Mouse (Mus musculus) forebrain, embryonic 10.5 days (tissue): ENCODE data around the gene Fbxo3. TPM values are rescaled to one million over a fixed set of nuclear protein-coding genes. Genes with fewer than 3 reads are reported as not detected.
"Not testable (repeated sequence)": the region's sequence is repeated elsewhere in the genome, so short reads cannot be mapped to it uniquely, and the experiment has no call there.

Experiments used
- DNase-seq: peaks from one replicate; pipeline ENCODE4 v3.0.0-alpha.2; 2017; ENCODE audit warnings: low spot score; ENCODE audit errors: extremely low spot score
- H3K27ac ChIP-seq: fragments of 300-500 bp; sonication (generic); 2 replicates; pipeline ENCODE4 v1.5.1; 2016; ENCODE audit warnings: mild to moderate bottlenecking
- H3K27me3 ChIP-seq: fragments of 300-500 bp; sonication (generic); 2 replicates; pipeline ENCODE4 v1.6.1; 2016; ENCODE audit warnings: mild to moderate bottlenecking; ENCODE audit not compliant: poor library complexity, severe bottlenecking
- H3K36me3 ChIP-seq: fragments of 300-500 bp; sonication (generic); replicated peaks from 2 replicates; pipeline ENCODE4 v1.6.1; 2016; ENCODE audit warnings: mild to moderate bottlenecking, moderate library complexity
- H3K4me1 ChIP-seq: fragments of 300-500 bp; sonication (generic); 2 replicates; pipeline ENCODE4 v1.6.1; 2016
- H3K4me3 ChIP-seq: fragments of 300-500 bp; sonication (generic); 2 replicates; pipeline ENCODE4 v1.5.1; 2016; ENCODE audit warnings: mild to moderate bottlenecking, moderate library complexity
- H3K9me3 ChIP-seq: fragments of 300-500 bp; sonication (generic); 2 replicates; pipeline ENCODE4 v1.6.1; 2016; ENCODE audit warnings: mild to moderate bottlenecking, moderate library complexity
- WGBS: fragments of 180-500 bp; shearing (Covaris S2); methylation state at CpG from one replicate; pipeline ENCODE4 v1.1.7; 2016; 5-methylcytosine and 5-hydroxymethylcytosine counted together
- polyA plus RNA-seq: library from polyadenylated mRNA; unstranded; fragments of >200 nt; fragmentation: Nextera tagmentation; extraction: Ambion mirVana; gene quantifications from 2 replicates; pipeline ENCODE4 v1.2.1, GENCODE M21; 2016

The Fbxo3 gene
- polyA plus RNA-seq, 1 experiment from 2014 or later = 47.8 TPM

DNA sequence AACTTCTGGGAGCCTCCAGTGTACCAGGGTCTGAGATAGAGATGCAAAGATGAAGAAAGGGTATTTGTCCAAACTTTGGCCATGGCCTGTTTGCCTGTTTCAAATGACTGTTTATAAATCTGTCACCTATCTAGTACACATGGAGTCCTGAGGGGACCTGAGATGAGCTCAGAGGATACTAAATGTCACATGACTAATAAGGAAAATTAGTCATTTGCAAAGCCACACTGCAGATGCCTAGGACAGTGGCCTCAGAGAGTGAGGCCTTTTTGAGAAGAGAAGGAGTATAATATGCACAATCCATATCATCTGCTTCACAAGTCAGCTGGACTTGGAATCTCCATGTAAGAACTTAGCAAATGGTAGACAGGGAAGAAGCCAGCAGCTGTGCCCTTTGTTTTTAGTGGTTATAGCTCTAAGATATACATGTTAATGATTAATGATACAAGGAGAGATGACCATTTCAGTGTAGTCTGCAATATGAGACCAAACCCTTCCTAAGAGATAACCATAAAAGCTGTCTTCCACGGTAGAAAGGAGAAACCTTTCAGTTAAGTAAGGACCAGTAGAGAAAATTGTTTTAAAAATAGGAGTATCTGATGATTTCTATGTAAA is 54.0 kb downstream of the Fbxo3 start:
- not testable (repeated sequence) for H3K27ac ChIP-seq, H3K27me3 ChIP-seq, H3K4me1 ChIP-seq, H3K9me3 ChIP-seq, H3K36me3 ChIP-seq, DNase-seq, H3K4me3 ChIP-seq
- WGBS = no CpG with 5 or more reads among the region's 1 CpGs

DNA sequence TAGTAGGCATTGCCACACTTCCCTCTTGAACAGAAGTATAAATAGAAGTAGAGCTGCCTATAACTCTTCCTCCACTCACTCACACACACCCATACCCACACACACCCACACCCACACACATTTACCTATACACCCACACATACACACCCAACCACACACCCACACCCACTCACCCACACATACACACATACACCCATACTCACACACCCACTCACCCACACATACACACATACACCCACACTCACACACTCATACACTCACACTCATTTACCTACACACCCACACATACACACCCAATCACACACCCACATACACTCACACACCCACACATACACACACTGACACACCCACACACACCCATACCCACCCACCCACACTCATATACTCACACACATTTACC is 55.0 kb downstream of the Fbxo3 start:
- DNase-seq = peak; percentile 7
- Histone ChIP-seq H3K4me3 (no peak overlapping the region), H3K4me1 (no peaks in the 10 kb centered on the region), H3K27ac (no peak overlapping the region), H3K36me3 (no peaks in the 10 kb centered on the region), H3K9me3 (no peaks in the 10 kb centered on the region), H3K27me3 (no peaks in the 10 kb centered on the region)

DNA sequence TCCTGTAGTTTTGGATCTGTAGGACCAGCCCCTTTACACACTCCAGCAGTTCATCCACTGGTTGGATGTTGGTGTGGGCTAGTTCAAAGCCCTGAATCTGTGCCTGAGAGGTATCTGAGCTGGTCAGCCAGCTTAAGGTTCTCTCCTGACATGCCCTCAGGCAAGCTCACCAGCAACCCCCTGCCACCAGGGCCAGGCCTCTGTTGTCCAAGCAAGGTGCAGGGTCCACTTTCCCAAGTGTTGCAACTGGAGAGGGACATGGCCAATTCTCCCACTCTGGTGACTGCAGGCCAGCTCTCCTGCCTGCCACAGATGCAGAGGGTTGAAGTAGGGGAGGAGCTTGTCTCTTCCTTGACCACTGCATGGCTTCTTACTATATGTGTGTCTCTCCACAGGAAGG is 56.5 kb downstream of the Fbxo3 start:
- DNase-seq, H3K27ac ChIP-seq, H3K4me1 ChIP-seq, H3K9me3 ChIP-seq, H3K27me3 ChIP-seq, H3K4me3 ChIP-seq, H3K36me3 ChIP-seq: not testable (repeated sequence)

DNA sequence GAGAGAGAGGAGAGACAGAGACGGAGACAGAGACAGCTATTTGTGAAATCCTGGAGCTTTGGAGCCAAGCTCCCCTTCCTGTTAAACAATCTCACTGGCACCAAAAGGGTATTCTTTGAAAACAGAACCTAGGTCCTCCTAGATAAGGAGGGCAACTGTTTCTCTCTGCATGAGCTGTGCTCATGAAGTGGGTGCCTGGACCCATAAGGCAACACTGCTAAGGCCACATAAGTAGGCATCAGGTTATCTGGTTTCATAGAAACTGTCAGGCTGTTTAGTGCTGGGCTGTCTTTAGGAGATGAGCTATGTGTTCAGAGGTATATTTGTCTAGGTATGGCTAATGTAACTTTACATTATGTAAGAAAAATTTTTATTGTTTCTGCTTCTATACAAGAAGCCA is 60.0 kb downstream of the Fbxo3 start:
- H3K27me3 ChIP-seq, H3K36me3 ChIP-seq, H3K4me1 ChIP-seq, DNase-seq, H3K9me3 ChIP-seq, H3K4me3 ChIP-seq, H3K27ac ChIP-seq: not testable (repeated sequence)
- WGBS = 86% methylated on average over 1 of the region's 1 CpGs

DNA sequence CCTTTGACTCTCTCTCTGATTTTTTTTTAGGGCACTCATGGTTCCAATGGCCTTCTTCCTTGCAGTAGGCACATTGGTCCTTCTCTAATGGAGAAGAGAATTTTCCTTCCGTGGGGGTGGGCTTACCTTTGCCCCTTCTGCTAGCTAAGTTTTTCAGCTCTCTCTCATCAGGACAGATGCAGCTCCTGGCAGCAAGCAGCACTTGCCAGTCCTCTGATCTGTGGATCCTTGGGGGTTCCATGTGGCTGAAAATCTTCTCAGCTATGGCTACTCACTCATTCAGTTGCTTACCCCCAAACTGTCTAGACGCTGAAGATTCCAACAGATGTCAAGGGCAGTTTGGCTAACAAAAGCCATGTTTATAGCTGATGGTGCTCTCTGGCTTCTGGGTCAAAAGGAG is 65.8 kb downstream of the Fbxo3 start:
- Histone ChIP-seq H3K36me3 (no peaks in the 10 kb centered on the region), H3K4me3 (no peak overlapping the region), H3K27me3 (no peaks in the 10 kb centered on the region), H3K4me1 (peaks cover 24% of the 10 kb centered on the region), H3K27ac (no peak overlapping the region), H3K9me3 (no peaks in the 10 kb centered on the region)
- DNase-seq = no peak
- 83% methylated on average over 2 of the region's 2 CpGs for WGBS

DNA sequence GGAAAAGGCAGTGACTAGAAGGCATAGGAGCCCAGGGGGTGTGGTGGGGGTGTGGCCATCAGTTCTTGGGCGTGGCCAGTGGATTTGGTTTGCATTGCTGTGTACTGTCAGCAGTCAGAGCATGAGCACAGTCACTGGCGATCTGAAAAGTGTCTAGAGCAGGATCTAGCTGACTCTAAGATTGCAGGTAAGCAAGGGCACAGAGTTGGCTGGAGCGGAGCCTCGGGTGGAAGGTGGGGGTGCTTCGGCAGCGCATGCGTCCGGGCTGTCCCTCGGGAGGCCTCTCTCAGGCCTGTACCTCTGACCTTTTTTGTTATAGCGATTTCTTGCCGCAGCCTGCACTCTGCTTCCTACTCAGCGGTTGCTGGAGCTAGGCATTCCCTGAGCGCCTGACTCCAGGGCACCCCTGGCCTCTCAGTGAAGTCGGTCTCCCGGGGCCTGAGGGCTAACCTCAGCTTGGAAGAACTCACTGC is 68.3 kb downstream of the Fbxo3 start, which contains the start of gene Cd59a:
Gene Cd59a (plus strand): TSS at position 61 of the 473 bp plus-strand sequence.
- H3K4me3 ChIP-seq = peak within 1 kb of the TSS; percentile 60
- no peaks in the 10 kb centered on the region for H3K9me3 ChIP-seq
- H3K36me3 ChIP-seq = no peaks in the 10 kb centered on the region
- H3K27ac ChIP-seq = peak within 1 kb of the TSS; percentile 86
- H3K4me1 ChIP-seq = peaks cover 34% of the 10 kb centered on the region
- 4% methylated on average over 15 of the region's 15 CpGs for WGBS
- DNase-seq = peak; percentile 75
- no peaks in the 10 kb centered on the region for H3K27me3 ChIP-seq

DNA sequence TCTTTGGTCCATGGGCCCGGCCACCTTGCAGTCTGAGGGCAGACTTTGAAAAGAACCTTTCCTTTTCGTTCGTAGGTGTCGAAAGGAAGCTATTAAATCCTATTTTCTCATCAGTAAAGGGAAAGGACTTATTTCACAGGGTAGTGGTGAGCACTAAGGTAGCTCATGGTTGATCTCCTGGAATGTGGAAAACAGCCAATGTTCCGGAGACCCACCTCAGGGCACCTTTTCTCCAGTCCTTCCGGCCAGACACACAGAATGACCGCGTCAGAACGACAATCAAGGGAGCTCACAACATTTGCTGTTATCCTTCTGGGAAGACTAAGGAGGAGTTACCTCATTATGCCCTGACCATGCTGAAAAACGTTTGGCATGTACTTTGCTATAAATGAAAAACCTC is 68.7 kb downstream of the Fbxo3 start:
- Histone ChIP-seq H3K4me1 (peaks cover 34% of the 10 kb centered on the region), H3K27ac (peak overlapping the region; percentile 86), H3K9me3 (no peaks in the 10 kb centered on the region), H3K4me3 (peak overlapping the region; percentile 60), H3K27me3 (no peaks in the 10 kb centered on the region), H3K36me3 (no peaks in the 10 kb centered on the region)
- WGBS = 46% methylated on average over 10 of the region's 10 CpGs
- no peak for DNase-seq

DNA sequence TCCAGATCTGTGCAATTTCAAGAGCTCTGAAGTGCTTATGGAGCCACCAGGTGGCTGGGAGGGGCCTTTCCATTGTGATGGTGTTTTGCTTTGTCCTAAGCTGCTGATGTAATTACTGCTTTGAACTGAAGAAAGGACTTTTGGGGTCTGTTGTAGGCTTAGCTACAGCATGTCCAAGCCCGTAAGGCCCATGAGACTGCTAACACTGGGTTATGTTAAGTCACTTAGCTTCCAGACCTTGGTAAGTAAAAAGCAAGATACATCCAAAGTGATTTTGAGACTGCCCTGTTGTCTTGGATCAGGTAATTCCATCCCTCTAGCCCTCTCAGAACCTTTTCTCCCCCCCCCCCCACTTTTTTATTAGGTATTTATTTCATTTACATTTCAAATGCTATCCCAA is 69.3 kb downstream of the Fbxo3 start:
- not testable (repeated sequence) for H3K36me3 ChIP-seq, DNase-seq, H3K4me3 ChIP-seq, H3K9me3 ChIP-seq, H3K27me3 ChIP-seq
- peaks cover 34% of the 10 kb centered on the region for H3K4me1 ChIP-seq
- WGBS = 39% methylated on average over 1 of the region's 1 CpGs
- 0 out of 2 replicates have a peak overlapping the region, but pooled peaks have one; percentile 40 for H3K27ac ChIP-seq

DNA sequence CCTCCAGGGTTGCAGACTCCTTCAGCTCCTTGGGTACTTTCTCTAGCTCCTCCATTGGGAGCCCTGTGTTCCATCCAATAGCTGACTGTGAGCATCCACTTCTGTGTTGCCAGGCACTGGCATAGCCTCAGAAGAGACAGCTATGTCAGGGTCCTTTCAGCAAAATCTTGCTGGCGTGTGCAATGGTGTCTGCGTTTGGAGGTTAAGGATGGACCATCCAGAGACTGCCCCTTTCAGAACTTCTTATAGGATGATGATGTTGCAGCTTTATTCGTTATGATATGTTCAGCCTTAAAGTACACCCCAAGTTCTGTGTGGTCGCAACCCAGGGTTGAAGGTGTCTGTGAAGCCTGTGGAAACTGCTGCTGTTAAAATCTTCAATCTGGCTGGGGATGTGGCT is 69.9 kb downstream of the Fbxo3 start:
- 96% methylated on average over 4 of the region's 4 CpGs for WGBS
- not testable (repeated sequence) for H3K27me3 ChIP-seq, H3K4me3 ChIP-seq, H3K36me3 ChIP-seq, DNase-seq, H3K9me3 ChIP-seq
- 0 out of 2 replicates have a peak overlapping the region, but pooled peaks have one; percentile 25 for H3K27ac ChIP-seq
- H3K4me1 ChIP-seq = peaks cover 34% of the 10 kb centered on the region

DNA sequence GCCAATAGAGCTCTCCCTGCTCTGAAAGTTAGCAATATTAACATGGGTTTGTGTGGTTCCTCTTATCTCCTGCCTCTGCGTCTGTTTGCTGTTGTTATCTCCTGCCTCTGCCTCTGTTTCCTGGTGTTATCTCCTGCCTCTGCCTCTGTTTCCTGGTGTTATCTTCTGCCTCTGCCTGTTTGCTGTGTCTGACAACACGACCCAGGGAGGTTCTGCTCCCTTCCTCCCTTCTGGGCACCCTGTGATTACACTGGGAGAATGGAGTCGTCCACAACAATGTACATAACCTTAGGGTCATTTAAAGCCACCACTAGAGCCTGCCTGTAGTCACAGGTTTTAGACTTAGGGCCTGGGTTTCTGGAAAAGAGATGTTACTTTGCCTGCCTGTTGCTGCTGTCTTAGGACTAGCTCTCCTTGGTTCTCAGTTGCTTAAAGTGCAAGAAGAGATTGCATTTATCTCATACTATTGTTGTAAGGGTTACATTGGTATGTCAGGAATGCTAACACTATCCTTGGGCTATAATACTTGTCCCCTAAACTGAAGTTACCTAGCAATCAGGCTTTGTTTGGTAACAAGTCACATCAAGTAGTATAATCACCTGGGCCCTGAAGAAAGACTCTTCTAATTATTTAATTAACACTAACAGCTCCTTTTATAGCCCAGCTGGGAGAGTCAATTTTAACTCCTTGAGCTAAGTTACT is 71.2 kb downstream of the Fbxo3 start:
- Histone ChIP-seq H3K27ac (peak overlapping the region; percentile 63; the same call in 1 of the 2 replicates), H3K9me3 (no peaks in the 10 kb centered on the region), H3K4me1 (peaks cover 37% of the 10 kb centered on the region), H3K4me3 (no peak overlapping the region), H3K36me3 (no peaks in the 10 kb centered on the region), H3K27me3 (no peaks in the 10 kb centered on the region)
- 43% methylated on average over 3 of the region's 3 CpGs for WGBS
- DNase-seq = no peak

DNA sequence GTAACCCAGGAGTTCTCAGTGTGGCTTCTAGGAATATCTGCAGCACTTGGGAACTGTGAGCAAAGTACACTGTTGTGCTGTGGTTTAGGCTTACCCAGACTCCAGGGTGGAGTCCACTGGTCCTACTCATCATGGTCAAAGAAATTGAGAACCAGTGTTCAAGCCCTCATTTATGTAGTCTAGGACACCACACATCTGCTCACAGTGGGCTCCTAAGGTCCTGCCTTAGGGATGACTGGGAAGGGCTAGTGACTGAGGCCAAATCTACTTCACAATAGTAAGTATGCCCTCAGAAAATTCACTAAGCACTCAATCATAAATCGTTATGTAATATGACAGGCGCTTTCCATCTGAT is 71.7 kb downstream of the Fbxo3 start:
- H3K9me3 ChIP-seq = no peaks in the 10 kb centered on the region
- no peak overlapping the region for H3K4me3 ChIP-seq
- H3K27ac ChIP-seq = peak overlapping the region; percentile 63; the same call in 1 of the 2 replicates
- peaks cover 37% of the 10 kb centered on the region for H3K4me1 ChIP-seq
- no peak for DNase-seq
- no peaks in the 10 kb centered on the region for H3K36me3 ChIP-seq
- H3K27me3 ChIP-seq = no peaks in the 10 kb centered on the region
- WGBS = 95% methylated on average over 2 of the region's 2 CpGs

DNA sequence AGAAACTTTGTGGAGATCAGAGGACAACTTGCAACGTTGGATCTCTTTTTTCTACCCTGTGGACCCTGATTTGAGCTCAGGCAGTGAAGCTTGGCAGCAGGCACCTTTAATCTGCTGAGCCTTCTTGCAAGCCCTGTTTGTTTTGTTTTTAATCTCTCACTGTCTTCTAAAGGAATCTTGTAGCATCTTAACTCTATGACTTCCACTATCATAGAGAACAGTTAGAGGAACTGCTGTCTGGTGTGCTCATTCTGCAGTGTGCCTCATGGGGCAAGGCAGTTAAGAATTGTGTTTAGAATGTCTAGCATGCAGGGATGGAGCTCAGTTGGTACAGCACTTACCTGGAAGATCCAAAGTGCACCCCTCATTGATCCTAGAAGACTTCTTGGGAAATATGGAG is 72.4 kb downstream of the Fbxo3 start:
- H3K27me3 ChIP-seq = no peaks in the 10 kb centered on the region
- 48% methylated on average over 1 of the region's 1 CpGs for WGBS

DNA sequence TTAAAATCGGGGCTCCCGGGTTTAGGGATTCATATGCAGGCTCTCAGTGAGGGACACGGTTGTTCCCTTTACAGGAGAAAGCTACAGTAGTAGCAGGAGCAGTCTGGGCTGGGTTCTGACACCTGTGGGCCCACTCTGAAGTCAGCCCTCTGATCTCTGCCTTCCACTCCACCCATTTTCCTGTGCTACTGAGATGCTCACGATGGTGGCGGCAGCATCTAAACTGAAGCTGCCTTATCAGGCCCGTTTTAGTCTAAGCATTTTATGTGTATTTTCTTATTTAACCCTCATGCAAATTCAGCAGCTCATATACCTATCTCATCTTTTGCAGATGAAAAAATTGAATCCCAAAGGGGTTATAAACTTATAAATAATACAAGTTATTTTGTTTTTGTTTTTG is 77.3 kb downstream of the Fbxo3 start:
- no peak overlapping the region for H3K4me3 ChIP-seq
- H3K4me1 ChIP-seq = peaks cover 7% of the 10 kb centered on the region; the same call in 1 of the 2 replicates
- H3K27me3 ChIP-seq = no peaks in the 10 kb centered on the region
- no peaks in the 10 kb centered on the region for H3K9me3 ChIP-seq
- H3K36me3 ChIP-seq = no peaks in the 10 kb centered on the region
- H3K27ac ChIP-seq = no peak overlapping the region
- WGBS = 91% methylated on average over 6 of the region's 6 CpGs
- DNase-seq = no peak

More for the DNA sequence above, 72.4 kb downstream of the Fbxo3 start:
- H3K4me1 ChIP-seq = peaks cover 37% of the 10 kb centered on the region
- no peaks in the 10 kb centered on the region for H3K9me3 ChIP-seq
- H3K36me3 ChIP-seq = no peaks in the 10 kb centered on the region
- no peak for DNase-seq
- no peak overlapping the region for H3K4me3 ChIP-seq
- H3K27ac ChIP-seq = no peak overlapping the region
